Mouse (Mus musculus) cerebellum, postnatal 14 days (tissue): ENCODE data around the gene Pradc1.

Source experiments
- DNase-seq, 2 experiments: peaks; one replicate each; pipeline ENCODE4 v3.0.0; 2021; ENCODE audit warnings: mixed read lengths in 2 of 2

Gene Pradc1

DNA sequence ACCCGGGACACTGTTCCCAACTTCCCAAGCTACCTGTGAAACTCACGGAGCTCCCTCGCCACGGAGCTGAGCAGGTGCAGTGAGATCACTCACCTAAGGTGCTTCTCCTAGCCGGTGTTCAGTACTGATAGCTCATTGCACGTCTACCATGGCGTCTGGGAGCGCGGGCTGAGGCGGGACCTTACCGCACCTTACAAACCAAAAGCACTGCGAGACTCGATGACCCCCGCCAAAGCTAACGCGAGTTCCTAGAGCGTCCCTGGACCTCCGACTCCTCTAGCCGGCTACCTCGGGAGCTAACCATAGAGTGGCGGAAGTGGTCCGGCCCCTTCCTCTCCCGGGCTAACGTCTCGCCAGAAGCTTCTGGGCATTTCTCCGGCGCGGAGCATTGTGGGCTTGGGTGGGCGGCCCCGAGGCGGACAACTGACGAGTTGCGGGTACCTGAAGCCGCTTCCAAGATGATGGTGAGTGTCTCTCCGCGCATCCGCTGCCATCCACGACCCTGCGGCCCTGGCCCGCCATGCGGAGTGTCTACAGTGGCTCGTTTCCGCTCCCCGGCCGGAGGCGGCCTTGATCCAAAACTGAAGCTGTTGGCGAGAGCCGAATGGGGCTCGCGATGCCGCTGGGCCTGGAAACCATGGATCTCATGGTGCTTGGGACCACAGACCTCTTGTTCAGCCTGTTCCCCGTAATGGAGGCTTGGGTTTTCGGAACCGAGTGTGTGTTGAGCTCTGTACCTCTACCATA is at the start of gene Pradc1:
Pradc1 (minus strand) TSS at position 307 of the 747 bp plus-strand sequence.
- DNase-seq = peak; percentile 97 to 98

GRCm38 (mm10) chr6:85500416-85500815 is 48.6 kb upstream of the Pradc1 start:
- DNase-seq = peak in 1 of 2 experiments; percentile 30

DNA sequence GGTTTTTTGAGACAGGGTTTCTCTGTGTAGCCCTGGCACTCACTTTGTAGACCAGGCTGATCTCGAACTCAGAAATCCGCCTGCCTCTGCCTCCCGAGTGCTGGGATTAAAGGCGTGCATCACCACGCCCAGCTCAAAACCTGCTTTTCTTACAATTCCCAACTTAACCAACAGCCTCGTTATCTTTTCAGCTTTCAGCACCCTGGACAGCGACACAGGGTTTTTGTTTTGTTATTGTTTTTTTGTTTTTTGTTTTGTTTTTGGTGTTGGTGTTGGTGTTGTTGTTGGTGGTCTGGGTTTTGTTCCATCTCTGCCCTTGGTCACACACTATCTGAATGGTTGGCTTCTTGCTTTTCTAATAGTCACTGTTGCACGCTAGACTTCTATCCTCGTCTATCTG is 46.4 kb upstream of the Pradc1 start:
- DNase-seq = no peak

DNA sequence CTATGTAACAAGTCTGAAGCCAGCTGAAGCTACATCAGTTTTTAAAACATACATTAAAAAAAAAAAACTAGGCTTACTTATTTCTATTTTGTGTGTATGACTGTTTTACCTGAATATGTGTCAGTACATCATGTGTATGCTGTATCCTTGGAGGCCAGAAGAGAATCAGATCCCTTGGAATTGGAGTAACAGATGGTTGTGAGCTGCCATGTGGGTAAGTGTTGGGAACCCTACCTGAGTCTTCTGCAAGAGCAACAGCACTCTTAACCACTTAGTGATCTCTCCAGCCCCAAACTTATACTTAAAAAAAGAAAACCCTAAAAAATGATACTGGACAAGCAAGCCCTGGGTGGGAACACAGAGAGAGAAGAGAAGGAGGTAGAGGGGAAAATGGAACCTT is 45.2 kb upstream of the Pradc1 start:
- DNase-seq = no peak

GRCm38 (mm10) chr6:85491606-85492005 is 39.8 kb upstream of the Pradc1 start:
- DNase-seq = no peak

DNA sequence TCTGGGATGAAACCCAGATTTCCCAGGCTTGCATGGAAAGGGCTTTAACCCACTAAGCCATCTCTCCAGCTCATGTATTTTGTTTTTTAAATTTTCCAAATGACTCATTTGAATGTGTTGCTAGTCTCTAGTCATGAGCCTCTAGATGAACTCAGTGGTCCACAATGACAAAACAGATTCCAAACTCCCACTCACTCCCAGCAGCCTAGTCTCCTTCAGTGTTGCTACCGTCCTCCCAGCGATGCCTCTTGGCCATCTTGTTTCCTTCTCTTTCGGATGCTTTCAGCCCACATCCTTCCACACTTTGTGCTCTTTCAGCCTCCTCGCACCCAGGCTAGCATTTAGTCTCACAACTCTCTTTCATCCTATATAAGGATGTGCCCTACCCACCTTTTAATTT is 38.5 kb upstream of the Pradc1 start:
- DNase-seq = no peak

- no peak for DNase-seq
These were observed 37.9 kb upstream of the Pradc1 start for GRCm38 (mm10) chr6:85489717-85490116.

- no peak for DNase-seq
These were observed 36.7 kb upstream of the Pradc1 start for GRCm38 (mm10) chr6:85488510-85488909.

- no peak for DNase-seq
These were observed 34.0 kb upstream of the Pradc1 start for GRCm38 (mm10) chr6:85485738-85486137.

DNA sequence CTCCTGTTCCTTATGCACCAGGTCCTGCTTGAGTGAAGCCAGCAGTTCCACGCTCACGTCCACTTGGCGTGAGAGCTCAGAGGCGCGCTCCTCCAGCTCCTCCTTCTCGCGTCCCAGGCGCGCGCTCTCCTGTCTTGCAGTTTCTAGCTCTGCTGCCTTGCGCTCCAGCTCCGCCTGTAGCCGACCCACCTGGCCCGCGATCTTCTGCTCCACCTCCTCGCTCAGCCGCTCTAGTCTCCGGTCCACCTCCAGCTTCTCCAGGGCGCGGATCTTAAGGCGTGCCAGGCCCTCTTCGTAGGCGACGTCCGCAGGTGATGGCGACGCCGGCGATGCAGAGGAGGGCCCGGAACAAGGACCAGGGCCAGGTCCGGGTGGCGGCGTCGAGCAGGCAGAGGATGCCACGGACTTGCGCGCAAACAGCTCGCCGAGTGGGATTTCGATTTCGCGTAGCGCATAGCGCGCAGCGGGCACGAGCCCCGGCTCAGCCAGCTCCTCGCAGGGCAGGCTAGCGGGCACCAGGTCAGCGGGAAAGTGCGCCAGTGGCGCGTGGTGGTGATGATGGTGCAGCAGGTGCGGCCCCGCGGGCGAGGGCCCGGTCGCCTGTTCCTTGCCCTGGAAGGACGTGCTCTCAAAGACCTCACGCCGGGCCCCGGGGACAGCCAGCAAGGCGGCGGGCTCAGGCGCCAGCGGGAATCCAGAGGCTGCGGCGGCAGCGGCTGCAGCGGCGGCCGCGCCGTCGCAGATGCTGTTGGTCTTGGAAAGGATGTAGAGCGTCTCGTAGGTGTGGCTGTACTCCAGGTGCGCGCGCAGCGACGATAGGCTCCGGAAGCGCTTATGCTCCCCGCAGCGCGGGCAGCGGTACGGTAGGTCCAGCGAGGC is 32.3 kb upstream of the Pradc1 start:
- peak; percentile 66 to 72 for DNase-seq

- DNase-seq = peak; percentile 48 to 62
These were observed 28.9 kb upstream of the Pradc1 start for GRCm38 (mm10) chr6:85480685-85481084.

DNA sequence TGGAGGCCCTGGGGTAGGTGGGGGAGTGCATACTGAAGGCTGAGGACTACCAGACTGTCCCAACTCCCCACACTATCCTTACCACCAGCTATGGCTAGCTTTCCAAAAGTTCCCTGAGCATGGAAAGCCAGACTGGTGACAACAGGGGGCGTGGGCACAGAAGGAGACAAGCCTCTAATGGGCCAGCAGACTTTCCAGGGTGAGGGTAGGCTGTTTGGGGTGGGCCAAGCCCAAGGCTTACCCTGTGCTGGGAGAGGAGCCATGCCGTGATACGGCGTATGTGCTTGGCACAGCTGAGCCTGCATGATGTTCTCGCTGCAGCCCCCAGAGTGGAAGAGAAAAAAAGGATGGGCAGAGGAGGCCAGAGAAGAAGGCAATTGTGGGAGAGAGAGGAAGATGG is 28.2 kb upstream of the Pradc1 start:
- peak in 1 of 2 experiments; percentile 44 for DNase-seq

GRCm38 (mm10) chr6:85478416-85478815 is 26.6 kb upstream of the Pradc1 start:
- no peak for DNase-seq

- peak in 1 of 2 experiments; percentile 74 for DNase-seq
These were observed 25.7 kb upstream of the Pradc1 start for GRCm38 (mm10) chr6:85477366-85477917.

DNA sequence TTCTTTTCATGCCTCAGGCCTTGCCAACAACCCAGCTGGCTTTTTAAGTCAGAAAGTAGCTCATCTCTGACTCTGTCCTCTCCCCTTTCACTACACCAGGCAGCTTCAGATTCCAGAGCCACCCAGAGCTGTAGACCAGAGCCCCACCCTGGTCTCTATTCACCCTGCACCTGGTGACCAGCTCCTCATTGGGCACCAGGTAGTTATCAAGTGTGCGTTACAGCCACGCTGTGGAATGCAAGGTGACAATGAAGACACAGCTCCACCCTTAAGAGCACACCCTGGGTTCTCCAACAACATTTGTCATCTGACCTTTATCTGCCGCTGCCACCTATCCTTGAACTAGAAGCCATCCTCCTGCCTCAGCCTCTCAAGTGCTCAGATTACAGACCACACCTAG is 23.8 kb upstream of the Pradc1 start:
- no peak for DNase-seq

DNA sequence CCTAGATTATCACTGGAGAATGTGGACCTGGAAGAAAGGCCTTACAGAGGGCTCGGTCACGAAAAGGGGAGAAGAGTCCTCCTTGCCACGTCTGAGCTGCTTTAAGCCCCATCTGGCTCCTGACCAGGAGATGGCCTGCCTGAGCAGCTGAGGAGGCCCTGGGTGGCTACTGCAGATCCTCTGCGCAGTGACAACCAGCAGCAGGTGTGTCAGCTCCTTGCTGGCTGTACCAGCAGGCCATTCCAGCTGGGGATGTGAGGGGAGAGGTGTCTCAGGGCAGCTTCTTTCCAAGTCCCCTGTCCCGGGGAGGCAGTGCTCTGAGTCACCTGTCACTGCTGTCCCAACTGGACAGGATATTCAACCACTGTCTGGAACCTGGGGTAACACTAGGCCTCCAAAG is 20.8 kb upstream of the Pradc1 start:
- no peak for DNase-seq

- DNase-seq = peak; percentile 52 to 59
These were observed 20.2 kb upstream of the Pradc1 start for GRCm38 (mm10) chr6:85471962-85472361.

- no peak for DNase-seq
These were observed 18.1 kb upstream of the Pradc1 start for GRCm38 (mm10) chr6:85469660-85470430.

GRCm38 (mm10) chr6:85465381-85465780 is 13.6 kb upstream of the Pradc1 start:
- DNase-seq = peak; percentile 57 to 67

GRCm38 (mm10) chr6:85459621-85460020 is 7.9 kb upstream of the Pradc1 start:
- DNase-seq = no peak

DNA sequence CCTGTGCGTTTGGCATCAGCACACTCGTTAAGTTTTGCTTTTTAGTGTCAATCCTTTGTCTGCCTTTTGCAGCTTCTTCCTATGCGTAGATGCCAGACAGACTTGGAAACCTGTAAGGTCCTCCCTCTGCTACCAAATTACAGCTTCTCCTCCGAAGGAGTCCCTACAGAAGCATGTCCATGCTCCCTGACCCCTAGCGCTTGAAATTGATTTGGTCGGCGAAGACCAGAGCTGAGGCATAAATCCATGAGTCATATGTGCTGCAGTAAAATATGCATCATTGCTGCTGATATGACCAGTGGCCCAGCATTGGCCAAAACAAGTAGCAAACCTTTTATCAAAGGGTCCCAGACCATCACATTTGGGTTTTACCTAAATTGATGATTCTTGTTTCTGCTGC is 1.0 kb upstream of the Pradc1 start:
- DNase-seq = no peak

DNA sequence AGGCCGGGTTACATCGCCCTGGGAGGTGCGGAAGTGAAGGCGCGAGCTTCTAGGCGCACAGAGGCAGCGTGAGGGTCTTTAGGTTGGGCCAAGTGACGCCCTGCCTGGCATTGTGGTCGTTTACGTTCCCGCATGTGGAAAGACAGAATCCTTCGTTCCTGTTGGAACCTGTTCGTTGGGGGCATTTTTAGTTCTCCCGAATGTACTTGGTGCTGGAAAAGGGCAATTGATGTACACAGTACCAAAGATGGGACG is 568 bp upstream of the Pradc1 start:
- no peak for DNase-seq
